Mouse (Mus musculus) bone marrow, adult 2 months (tissue): ENCODE measurements around the gene Ripor1.

Experiments
- CTCF ChIP-seq: fragments of 200-500 bp; IDR thresholded peaks from 2 replicates; pipeline ENCODE4 v1.5.1; 2011; ENCODE audit warnings: low read length, control low read depth; ENCODE audit not compliant: control insufficient read depth, insufficient read depth
- POLR2A ChIP-seq: fragments of 200-500 bp; IDR thresholded peaks from 2 replicates; pipeline ENCODE4 v1.6.1; 2011; ENCODE audit warnings: low read depth, mild to moderate bottlenecking, control low read depth, low read length, borderline replicate concordance; ENCODE audit not compliant: control insufficient read depth

DNA sequence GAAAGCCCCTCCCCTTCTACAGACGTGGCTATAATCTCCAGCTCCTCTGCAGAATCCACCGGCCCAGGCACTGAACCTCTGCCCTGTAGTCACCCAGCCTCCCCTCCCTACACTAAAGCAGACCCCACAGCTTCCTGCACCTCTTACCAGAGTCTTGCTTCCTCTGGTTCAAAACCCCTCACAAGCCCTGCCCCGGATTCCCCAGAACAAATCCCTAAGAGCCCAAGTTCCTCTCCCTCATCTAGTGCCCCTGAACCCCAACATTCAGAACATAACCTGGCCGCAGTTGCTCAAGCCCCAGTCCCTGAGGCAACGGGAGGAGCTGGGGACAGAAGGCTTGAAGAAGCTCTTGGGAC lies 13.2 kb downstream of the Ripor1 start:
- no peak for TF ChIP-seq CTCF
- TF ChIP-seq POLR2A: no peak
